Mouse (Mus musculus) thymus, adult 18-20 months (tissue): Measurements from ENCODE around the gene Rffl.
A peak's percentile ranks its signal among the peaks of the same experiment; 100 is the strongest.
"Not testable (repeated sequence)": the region's sequence is repeated elsewhere in the genome, so short reads cannot be mapped to it uniquely, and the experiment has no call there.

ENCODE experiments used
- DNase-seq, 2 experiments: peaks; one replicate each; pipeline ENCODE4 v3.0.0; 2022; ENCODE audit warnings: mixed read lengths in 2 of 2

Gene Rffl

GRCm38 (mm10) chr11:82844771-82845414, 26.1 kb downstream of the Rffl start:
- no peak for DNase-seq

DNA sequence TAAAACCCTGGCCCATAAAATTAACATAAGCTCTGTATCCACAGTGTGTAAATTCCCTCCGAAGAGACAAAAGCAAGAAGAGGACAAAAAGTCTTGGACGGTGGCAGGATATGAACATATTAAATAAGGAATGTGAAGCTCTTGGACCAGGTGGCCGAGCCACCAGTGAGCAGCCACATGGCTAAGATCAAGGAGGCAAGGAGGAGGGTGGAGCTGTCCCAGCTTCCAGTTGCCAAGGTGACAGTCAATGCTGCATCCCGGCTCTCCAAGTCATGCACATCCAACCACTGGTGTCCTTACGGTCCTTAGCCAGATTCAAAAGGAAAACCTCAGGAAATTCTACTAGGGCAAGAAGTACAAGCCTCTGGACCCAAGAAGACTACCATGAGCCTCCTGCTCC, 32.5 kb downstream of the Rffl start:
- no peak for DNase-seq

DNA sequence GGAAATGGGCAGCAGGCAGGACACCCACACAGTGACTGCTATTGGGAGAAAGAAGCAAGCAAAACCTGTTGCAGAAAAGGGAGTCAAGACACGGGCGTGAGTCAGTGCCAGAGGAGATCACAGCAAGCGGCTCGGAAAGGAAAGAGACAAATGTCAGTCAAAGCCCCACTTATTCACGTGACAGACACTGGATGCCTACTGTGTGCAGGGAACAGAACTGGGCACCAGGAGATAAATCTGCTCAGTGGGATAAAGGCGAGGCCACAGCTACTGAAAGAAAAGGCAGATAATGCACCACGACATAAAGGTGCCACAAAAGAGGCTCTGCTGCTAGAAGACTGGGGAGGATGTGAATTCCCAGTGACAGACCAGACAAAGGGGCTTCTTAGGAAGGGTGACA, 33.2 kb downstream of the Rffl start:
- no peak for DNase-seq

- DNase-seq: no peak
Measured at GRCm38 (mm10) chr11:82837192-82837591, 33.8 kb downstream of the Rffl start.

DNA sequence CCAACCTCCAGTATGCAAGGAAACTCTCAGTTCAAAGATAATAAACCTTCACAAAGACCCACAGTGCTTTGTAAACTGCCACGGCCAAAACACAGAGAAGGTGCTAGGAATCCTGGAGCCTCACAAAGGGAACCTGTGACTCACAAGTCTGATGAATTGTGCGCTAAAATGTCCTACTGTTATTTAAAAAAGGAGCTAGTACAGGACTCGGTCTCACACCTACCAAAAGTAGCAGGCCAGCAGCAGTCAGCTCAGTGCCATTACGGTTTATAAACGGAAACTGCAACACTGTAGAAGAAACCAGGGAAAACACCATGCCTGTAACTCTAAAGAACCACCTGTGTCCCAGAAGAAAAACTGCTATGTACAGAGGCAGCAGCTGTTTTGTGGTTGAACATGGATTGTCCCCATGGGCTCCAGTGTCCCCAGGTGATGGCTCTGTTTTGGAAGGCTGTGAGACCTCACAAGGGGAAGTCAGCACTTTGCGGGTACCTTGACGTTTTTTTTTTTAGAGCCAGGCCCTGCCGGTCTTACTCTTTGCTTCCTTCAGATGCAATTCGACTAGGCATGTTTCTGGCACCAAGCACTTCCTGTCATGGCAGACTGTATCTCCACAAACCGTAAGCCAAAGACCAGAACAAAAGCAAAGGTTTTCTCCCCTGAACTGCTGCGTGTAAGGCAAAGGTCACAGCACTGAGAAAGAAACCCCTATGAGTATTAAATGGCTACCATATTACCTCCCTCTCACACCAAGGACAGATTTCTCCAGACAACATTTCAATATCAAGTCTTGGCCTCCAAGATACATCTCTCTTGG, 35.2 kb downstream of the Rffl start:
- no peak for DNase-seq

DNA sequence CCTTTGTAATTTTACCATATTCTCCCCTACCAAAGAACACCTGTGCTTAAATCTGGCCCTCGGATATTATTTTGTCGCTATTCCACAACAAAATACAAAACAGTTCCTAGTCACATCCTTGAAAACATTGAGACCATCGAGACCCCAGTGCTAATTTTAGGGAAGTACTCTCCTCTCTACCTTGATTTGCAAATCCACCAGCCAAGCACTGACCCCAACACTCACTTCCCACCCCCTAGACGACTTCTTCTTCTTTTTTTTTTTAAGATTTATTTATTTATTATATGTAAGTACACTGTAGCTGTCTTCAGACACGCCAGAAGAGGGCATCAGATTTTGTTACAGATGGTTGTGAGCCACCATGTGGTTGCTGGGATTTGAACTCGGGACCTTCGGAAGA, 36.7 kb downstream of the Rffl start:
- DNase-seq: not testable (repeated sequence)

DNA sequence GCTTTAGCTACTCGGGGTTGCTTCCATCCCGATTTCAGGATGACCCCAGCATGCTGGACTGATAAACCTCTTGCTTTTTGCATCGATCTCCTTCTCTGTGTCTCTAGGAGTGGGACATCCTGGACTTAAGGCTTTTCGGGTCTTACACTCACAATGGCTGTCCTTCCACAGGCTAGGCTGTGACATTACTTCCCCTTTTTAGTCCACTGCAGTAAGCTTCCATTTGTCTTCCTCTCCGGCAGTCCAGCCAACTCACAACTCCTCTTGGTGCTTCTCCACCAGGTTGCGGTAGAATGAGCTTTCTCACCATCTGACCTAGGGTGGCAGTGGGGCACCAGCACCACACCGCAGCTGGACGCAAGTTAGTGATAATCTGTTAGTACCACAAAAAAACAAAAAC, 37.1 kb downstream of the Rffl start:
- no peak for DNase-seq

DNA sequence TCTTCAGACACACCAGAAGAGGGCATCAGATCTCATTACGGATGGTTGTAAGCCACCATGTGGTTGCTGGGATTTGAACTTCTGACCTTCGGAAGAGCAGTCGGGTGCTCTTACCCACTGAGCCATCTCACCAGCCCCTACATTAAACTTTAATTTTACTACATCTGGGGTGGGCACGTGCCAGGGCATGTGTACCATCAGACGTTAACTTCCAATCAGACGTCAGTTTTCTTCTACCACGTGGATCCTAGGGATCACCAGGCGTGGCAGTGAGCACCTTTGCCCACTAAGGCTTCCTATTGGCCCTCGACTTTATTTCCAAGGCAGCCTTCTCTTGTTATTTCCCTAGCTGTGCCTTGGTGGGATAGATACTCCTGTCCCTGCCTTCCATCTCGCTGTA, 38.6 kb downstream of the Rffl start:
- not testable (repeated sequence) for DNase-seq

- no peak for DNase-seq
Measured at GRCm38 (mm10) chr11:82831008-82831893, 39.8 kb downstream of the Rffl start.

DNA sequence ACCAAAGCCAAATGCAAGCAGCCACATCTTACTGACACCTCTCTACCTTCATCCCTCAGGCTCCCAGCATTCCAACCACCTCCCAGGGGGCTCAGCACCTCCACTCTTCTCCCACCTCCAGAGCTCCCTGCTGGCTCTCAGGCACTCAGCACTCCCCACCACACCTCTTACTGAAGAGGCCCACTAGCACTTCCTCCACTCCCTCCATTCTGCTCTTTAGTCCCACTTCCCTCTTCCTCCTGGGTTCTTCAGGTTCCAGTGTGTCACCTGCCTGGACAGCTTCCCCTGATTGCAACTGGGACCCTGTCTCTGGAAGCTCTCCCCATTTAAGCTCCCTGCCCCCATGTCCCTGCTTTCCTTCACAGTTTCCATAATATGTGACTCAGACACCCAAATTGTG, 44.2 kb downstream of the Rffl start:
- DNase-seq: no peak

GRCm38 (mm10) chr11:82820788-82821456, 50.1 kb downstream of the Rffl start:
- no peak for DNase-seq

- DNase-seq: peak; percentile 18 to 33
Measured at GRCm38 (mm10) chr11:82819350-82819749, 51.7 kb downstream of the Rffl start.

DNA sequence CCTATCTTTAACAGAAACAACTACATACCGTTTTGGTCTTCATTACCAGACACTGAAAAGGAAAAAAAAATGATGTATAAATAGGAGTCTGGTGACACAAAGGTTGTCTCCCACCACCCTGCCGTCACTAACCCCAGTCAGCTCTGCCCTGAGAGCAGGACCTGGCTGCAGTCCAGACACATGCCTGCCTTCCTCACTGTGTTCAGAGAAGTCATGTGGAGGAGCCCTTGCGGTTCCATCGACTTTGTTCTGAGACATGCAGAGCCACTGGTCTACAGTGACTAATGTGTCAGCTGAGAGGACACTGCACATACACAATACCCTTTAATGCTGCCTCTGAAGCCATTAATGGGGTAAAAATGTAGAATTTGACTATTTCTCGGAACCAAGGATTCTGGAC, 62.5 kb downstream of the Rffl start:
- DNase-seq: no peak

DNA sequence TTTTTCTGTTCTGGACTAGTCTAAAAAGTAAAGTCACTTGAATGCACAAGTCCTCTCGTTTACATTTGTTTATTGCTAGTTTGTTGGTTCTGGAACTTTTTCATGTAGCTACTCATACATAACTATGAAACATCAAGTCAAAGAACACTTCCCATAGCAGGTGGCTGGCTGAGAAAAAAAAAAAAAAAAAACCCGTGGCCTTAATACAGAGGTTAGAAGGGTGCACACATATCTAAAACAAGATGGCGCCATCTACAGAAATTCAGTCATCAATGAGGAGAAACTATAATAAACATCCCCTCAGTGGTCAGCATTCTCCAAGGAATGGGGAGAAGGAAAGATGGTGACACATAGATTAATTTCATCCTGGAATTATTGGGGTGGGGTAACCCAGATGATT, 63.6 kb downstream of the Rffl start:
- no peak for DNase-seq

GRCm38 (mm10) chr11:82806656-82807055, 64.4 kb downstream of the Rffl start:
- DNase-seq: no peak

DNA sequence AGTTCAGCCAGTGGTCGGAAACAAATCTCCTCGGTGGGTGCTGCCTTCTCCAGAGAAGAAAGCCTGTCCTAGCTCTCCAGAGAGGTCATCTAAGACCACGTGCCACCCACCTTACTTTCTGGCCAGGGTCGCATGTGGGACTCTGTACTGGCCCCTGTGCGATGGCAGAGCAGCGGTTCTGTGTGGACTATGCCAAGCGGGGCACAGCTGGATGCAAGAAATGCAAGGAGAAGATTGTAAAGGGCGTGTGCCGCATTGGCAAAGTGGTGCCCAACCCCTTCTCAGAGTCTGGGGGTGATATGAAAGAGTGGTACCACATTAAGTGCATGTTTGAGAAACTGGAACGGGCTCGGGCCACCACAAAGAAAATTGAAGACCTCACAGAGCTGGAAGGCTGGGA, 87.6 kb downstream of the Rffl start:
- DNase-seq: no peak

- DNase-seq: no peak
Measured at GRCm38 (mm10) chr11:82782197-82782596, 88.8 kb downstream of the Rffl start.

- DNase-seq: peak; percentile 85 to 91
Measured at GRCm38 (mm10) chr11:82780983-82781903, 89.8 kb downstream of the Rffl start, which contains the start of gene Lig3. TSS of gene Lig3 (plus strand) at chr11:82781108.

- no peak for DNase-seq
Measured at GRCm38 (mm10) chr11:82780134-82780533, 90.9 kb downstream of the Rffl start.

DNA sequence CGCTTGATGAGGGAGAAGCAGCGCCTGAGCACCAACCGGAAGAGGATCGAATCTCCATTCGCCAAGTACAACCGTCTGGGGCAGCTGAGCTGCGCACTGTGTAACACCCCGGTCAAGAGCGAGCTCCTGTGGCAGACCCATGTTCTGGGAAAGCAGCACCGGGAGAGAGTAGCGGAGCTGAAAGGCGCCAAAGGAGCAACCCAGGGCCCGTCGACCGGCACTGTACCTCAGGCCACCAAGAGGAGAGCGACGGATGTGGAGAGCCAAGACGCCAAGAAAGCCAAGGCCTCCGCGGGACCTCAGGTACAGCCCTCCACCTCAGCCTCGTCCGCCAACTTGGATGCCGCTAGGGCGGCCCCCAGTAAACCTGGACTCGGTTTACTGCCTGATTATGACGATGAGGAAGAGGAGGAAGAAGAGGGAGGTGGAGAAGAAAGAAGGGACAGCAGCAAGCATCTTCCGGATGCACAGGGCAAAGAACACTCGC, 106.5 kb downstream of the Rffl start:
- no peak for DNase-seq

DNA sequence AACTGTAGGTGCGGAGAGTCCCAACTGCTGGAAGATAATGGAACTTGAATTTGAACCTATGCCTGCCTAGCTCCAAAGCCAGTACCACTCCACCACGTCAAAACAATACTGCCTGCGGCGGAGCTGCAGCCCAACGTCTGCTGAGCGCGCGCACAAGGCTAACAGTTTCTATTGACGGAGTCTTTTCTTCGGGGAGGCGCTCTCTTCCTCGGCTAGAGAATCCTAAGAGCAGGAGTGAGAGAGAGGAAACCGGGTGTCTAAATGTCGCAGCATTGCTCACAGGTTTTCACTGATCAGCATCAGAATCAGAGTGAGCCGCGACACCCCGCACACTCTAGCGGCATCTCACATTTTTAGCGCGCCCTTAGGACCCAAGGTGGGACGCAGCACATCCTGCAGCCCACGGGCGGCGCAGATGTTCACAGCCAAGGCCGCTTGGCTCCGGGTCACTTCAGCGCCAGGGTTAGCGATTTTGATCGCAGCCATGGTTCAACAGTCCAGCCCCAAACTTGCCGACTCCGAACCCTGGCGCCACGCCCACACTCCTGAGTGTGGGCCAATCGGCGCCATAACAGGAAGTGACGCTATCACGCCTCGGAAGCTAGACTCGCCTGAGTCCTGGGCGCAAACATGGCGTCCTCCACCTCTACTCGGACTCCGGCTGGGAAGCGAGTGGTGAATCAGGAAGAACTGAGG, 107.1 kb downstream of the Rffl start, which contains the start of the genes Cct6b and Zfp830:
Gene Cct6b (minus strand): TSS at position 580 of the 696 bp plus-strand sequence.
Gene Zfp830 (plus strand): TSS at position 604 of the 696 bp plus-strand sequence.
- peak; percentile 81 to 82 for DNase-seq
